Mouse (Mus musculus) fibroblast of lung, adult 2 months (primary cell): ENCODE measurements at regions not wholly inside any gene's neighbourhood (a gene's known extent, or its start where the extent isn't known, plus 50 kb on each side); places are given as distances from the start of the nearest gene placed in this dataset.

Source experiments
- DNase-seq: peaks from one replicate; pipeline ENCODE4 v3.0.0-alpha.2; 2011; ENCODE audit warnings: low read depth

DNA sequence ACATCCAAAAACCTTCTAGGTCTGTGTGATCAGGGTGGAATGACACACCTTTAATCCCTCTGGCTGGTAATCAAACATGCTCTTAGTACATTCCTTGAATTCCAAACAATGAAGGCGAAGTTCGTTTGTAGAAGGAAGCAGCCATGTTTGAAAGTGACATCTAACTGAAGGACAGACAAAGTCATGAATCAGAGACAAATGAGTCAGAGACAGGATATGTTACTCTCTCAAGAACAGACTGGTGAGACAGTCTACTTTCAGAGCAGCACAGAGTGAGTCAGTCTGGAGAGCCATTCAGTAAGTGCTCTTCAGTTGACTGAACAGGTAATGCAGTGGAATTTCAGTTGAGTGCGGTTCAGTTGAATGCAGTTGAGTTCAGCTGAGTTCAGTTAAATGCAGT is 150.4 kb downstream of the Cpe start:
- no peak for DNase-seq

DNA sequence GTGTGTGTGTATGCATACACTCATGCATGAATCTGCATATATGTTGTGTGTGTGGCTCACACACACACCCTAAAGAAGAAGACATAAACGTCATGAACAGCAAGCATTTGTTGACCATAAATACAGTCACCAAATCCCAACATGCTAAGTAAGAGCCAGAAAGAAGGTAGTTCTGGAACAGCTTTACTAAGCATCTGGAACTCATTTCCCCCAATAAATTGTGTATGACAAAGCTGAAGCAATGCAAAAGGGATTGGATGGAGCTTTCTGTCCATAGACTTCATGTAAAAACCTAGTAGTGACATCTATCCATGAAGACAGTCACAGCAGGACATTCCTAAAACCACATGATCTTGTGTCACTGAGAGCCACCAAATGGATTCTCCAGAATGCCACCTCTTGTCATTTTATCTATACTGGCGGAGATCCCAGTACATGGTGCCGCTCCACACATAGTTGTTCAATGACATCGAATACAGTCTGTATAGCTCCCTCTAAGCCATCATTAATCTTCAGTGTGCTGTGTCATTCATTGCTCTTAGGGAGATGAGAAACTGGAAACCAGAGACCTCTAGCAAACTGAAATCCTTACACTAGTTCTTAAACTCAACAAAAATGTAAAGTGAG is 152.9 kb downstream of the Cpe start:
- no peak for DNase-seq

DNA sequence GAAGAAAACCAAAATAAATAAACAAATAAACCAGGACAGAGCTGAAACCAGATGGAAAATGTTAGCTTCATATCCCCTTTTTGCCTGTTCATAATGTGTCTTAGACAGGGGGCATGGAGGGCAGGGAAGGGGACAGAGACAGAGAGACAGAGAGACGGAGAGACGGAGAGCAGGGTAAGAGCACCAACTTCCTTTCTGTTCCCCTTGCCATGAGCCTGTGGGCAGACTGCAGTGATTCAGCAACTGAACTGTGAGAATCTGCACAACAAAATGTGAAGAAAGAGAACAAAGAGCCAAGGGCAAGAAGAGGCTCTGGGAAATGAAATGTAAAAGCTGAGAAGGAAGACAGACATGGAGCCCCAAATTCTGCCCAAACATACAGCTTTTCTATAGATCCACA is 161.1 kb downstream of the Cpe start:
- DNase-seq = no peak

DNA sequence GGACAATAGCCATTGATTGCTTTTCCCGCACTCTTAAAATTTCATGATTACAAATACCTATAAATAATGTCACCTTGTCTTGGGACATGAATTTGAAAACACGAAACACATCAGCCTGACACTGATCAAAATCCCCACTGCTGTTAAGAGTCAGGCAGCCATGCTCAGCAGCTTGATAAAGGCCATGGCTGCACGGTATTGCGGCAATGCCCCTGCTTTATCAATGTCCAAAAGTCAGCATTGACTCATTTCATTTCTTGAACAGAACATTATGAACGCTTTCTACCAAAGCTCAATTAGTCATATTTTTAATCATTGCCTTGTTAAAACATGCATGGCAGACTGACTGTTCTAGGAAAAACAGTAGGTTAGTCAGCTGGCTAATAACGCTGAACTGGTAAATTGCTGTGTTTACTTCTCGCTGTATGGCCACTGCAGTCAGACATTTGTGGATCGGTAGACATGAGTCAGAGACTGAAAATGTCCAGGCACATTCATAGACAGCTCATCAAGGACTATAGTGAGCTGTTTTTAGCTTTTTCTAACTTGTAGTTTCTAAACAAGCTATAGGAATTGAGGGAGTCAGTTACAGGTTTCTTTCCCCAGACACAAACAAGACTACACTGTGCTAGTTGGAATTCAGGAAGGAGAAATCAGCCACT is 170.3 kb downstream of the Cpe start:
- peak; percentile 78 for DNase-seq

DNA sequence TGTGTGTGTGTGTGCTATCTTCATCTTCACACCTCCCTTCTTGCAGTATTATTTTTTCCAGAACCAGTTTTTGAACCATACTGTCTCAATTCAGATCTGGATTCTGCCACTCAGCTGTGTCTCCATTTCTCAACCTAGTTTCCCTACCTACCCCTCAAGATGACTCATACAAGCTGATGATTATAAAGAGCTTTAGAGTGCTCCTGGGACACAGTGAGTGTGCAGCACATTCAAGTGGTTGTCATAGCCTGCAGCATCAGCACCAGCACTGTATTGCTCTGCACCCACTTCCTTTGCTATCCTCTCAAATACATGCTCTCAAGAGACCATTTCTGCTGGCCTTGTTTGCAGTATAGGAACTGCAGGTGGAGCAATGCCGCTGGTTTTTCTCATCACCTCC is 173.2 kb downstream of the Cpe start:
- DNase-seq = no peak

DNA sequence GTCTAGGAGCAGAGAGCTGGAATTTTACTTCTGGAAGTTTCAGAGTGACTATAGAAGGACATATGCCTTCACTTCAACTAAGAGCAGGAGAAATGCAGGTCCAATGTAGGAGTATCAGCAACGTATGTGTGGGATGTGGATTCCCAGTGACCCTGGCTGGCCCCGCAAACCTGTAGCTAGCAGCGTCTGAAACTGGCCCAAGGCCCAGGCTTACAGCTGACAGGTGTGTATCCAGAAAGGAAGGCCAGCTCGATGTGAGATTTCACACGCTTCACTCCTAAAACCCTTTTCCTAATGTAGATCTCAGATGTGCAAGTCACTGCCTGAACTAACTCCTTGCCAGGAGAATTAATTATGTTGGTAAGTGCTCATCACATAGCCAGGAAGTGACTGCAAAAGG is 176.9 kb downstream of the Cpe start:
- no peak for DNase-seq

DNA sequence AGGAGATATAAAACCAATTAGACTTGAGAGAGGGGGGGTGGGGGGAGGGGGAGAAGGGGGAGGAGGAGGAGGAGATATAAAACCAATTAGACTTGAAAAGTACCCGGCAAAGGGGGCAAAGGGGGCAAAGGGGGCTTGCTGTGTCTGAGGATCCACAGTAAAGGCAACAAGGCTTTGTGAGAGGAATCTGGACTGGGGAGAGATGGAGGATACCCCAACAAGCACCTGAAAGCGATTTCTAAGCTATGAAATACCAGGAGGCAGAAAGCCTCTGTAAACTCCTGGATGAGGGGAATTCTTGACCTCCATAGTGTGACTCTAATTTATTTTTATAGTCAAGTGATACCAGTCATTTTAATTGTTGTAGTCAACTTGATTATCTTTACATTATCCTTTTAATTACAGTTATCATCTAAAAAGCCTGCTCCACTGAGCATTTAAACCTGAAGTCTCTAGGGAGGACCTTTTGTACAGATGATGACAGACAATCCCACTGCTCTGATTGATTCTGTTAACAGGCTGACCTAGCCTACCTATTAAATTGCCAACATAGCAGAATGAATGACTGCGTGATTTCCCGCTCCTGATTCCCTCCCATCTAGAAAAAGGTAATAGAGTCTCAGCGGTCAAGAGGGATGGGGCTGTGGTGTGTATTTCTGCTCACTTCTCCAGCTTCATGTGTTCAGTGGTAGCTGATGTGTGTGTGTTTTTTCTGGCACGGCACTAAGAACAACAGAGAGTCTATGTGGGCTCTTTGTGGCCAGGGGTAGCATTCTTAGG is 195.4 kb downstream of the Cpe start:
- DNase-seq = no peak

DNA sequence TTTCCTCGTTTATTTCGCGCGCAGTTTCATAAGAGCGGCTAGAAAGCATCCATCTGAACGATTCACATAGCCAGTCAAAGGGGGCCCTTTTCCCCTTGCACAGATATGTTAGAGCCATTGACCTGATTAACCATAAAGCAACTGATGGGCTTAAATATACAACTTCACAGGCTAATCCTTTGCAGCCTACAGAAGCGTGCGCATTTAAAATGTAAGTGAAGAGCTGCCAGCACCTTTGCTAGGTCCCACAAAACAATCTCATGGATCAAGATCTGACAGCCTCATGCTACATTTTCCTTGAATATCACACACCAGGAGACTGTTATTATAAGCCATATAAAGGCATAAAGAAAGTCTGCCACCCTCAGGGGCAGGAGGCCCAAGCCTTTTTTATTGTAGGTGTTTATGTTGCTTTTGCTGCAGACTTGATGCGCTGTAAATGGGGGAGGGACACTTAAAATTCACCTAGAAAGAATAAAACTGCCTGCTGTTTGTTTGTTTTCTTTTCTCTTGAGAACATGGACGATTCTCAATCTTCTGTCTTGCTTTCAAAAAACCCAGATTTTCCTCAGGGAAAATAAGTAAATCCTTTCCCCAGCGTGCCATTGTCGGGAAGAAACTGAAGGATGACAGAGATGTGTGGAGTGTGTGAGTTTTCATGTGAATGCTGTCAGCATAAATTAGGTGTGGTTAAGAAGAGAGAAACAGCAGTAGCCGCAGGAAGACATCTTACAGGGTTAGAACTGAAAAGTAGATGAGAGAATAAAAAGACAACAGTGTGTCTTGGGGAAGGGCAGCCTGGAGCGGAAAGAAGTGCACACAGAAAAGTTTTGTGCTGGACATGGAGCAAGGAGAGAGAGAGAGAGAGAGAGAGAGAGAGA is 196.3 kb downstream of the Cpe start:
- DNase-seq = no peak

DNA sequence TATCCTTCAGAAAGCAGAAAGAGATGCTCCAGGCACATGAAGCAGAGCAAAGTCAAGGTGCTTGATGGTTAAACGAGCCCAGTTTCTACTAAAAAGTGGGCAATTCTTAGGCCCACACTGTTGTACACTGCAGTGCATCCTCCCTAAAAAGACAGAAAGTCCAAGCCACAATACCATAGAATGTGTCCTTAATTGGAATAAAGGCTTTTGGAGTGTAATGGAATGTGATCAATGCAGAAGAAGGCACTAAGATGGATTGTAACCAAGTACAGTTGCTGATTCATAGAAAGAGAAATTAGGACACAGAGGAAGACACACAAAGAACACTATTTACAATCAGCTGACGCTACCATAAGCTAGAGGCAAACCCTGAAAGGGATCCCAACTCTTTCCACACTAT is 201.3 kb downstream of the Cpe start:
- DNase-seq = no peak

DNA sequence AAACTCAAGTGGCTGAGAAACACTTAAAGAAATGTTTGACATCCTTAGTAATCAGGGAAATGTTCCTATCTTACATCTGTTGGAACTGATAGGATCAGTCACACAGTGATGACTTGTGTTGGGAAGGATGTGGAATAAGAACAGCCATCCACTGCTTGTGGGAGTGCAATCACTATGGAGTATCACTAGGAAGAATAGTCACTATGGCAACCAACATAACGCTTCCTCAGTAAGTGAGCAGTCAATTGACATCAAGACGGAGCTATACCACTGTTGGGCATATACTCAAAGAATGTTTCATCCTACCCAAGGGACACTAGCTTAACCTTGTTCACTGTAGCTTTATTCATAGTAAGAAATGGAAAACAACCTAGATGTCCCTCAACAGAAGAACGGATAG is 204.8 kb downstream of the Cpe start:
- no peak for DNase-seq

DNA sequence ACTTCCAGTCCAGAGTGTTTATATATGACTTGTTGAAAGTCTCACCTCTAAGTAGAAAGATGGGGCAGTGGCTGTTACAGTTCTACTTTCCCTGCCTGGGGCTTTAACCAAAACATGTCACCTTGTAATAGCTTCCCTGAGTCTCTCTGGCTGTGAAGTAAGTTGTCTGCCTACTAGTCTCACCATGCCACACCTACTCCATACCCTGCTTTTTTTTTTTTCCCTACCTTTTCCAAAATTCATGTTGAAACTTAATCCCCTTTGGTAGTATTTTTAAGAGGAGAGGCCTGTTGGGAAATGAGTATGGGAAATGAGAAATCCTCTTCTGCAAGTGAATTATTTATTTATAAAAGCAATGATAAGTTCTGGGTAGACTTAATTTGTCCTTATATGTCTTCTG is 219.6 kb downstream of the Cpe start:
- DNase-seq = no peak

DNA sequence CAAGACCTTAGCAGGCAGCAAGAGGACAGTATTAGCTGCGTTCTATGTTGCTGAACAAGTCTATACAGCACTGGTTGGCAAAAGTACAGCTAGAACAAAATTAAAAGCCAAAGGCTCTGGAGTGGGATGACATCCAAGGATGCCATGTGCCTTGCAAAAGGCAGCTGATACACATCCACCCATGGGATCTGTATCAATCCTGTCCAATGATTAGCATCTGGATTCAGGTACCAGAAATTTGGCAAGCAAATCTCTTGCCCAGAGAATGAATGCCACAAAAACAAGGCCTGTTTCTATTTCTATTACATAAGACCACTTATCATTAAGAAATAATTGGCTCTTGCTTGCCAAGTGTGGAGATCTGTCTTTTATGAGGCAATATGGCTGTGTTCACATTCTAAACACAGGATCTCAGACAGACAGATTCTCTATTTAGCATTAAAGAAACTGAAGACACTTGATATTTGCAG is 220.0 kb downstream of the Cpe start:
- DNase-seq = peak; percentile 26

DNA sequence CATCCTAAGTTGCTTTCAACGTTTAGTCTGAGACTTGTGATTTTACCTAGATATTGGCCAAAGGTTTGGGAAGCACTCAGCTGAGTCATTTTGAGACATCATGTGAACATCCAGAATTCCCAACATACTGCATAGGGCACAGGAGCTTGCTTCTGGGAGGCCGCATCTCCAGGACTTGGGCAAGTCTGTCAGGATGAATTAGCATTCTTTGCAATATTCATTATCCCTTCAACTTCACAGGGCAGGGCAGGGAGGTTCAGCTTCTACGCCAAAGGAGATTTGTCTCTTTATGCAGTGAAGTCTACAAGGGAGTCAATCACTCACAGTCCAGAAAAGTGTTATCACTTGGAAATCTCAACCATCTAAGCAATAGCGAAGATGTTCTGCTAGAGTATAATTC is 231.7 kb downstream of the Cpe start:
- no peak for DNase-seq

DNA sequence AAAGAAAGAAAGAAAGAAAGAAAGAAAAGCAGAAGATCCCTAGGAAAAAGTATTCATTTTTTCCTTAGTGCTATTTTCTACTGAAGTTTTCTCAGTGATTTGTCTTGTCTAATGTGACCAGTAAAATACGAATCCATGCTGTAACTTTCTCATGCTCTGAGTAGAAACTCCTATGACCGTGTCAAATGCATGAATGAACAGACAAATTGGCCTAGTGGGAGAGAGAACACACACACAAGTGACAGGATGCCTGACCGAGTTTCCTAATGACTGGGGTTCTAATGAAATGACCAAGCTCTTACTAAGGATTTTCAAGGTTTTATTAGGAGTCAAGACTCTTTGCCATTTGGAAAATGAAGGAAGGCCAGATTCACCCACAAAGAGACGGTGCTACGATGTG is 235.9 kb downstream of the Cpe start:
- no peak for DNase-seq

DNA sequence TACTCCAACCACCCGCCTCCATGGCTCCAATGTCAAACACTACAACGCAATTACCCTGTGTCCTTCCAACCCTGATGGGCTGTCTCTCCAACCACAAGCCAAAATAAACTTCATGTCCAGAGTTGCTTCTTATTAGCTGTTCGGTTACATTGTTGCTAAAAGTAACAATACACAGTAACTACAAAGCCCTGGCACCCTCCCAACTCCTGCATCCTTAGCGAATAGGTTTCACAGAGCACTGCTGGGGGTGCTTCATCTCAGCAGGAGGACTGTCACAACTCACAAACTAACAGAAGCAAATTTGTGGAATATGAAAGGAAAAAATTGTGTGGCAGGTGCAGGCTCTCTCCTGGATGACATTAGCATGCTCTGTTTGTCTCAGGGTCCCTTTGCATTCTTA is 238.1 kb downstream of the Cpe start:
- DNase-seq = no peak

DNA sequence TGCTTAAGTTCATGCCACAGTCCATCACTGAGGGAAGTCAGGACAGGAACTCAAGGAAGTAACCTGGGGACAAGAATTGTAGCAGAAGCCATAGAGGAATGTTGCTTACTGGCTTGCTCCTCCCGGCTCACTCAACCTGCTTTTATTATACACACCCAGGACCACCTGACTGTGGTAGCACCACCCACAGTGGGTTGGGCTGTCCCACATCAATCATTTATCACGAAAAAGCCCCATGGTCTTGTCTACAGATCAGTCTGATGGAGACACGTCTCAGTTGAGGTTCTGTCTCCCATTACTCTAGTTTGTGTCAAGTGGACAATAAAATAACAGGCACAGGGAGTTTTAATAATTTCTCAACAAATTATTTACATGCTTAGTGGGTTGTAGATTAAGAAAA is 239.3 kb upstream of the Tll1 start:
- no peak for DNase-seq

DNA sequence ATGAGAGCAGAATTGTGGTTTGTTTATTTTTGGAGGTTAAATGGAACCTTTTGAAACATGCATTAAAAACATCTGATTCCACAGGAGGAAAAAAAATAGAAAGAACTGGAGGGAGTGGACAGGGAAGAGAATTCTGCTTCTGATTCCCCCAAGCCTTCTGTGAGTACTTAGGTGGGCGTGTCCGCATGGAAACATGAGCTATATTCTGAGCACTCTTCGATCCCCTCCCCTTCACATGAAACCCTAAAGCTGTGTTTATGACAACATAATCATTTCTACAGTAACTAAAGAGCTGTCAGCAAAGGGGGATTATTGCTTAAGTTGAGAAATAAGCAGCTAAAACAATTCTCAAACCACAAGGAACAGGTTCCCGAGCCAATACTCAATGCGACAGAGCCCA is 238.4 kb upstream of the Tll1 start:
- DNase-seq = peak; percentile 23

DNA sequence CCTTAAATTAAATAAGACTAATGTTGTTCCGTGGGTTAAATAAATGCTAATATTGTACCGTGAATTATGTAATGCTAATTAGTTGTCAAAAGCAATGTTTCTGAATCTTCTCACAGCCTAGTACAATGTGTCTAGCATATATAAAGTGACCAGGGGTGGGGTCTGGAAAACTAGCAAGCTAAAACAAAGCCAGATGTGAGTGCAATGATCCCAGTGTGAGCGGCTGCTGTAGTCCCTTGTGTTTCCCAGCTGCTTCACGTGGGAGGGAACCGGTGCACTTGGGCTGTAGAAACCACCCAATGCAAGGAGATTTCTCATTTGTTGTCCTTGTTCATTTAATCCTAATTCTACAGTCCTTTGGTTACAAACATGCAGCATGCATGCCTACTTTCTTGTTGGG is 232.4 kb upstream of the Tll1 start:
- DNase-seq = no peak

DNA sequence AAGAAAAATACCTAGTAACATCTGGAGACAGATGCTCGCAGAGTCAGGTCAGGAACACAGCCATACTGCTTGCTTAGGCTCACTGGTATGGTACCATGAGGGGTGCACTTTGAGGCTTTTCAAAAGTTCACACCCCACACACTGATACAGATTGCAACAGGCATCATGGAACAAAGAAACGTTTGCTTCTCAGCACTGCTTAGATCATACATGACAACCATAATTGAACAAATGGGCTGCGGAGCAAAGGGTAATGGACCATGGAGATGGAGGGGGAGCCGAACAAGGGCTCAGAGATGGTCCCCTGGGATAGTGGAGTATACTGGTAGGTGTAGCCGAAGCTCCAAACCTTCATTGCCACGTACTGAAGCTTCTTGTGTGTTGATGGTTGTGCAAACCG is 228.6 kb upstream of the Tll1 start:
- no peak for DNase-seq

DNA sequence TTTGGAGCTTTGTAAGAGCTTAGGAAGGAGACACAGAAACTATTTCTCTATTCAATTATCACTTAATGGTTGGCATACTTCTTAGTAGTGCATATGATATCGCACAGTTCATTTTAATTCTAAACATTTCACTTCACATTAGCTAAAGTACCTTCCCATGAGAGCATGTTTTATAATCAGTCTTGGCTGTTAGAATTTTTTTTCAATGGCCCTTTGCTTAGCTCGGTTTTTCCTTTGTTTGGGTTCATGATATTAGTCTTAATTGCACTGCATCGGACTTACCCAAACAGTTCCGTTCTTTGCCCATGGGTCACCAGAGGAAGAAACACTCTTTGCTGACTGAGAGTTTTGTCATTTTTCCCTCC is 216.8 kb upstream of the Tll1 start:
- DNase-seq = no peak

DNA sequence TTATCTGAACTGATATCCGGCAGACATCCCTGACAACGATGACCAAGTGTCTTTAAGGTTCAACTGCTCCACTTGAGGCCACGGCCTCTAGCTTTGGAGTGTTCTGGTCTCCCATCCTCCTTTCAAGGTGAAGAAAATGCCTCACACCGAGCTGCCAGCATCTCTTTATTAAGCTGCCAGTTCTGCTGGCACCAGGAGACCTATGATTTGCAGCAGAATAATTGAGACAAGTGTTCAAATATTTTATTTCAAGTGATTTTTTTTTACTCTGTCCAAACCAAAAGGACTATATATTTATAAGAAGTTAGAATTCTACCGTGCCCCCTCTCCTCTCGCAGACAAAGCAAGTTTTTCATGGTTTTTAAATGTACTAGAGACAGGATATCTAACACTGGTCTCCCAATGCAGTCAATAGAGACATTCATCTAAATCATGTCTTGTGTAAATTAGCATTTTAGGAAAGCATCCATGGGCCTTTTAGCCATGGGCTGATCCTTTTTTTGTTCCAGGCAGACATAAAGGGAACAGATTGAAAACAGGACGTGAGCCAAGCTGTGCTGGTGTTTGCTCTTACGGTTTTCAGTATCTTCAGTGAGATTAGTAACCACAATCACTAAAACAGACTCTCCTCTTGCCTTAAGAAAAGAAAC is 216.3 kb upstream of the Tll1 start:
- no peak for DNase-seq
